Mouse (Mus musculus): ENCODE measurements around the gene Fbxo10.

- no peak for TF ChIP-seq CTCF (IDR thresholded peaks at IDR 0.05; ENCODE audit: low read depth, low read length)
- TF ChIP-seq GATA1 (IDR thresholded peaks at IDR 0.05; ENCODE audit: borderline replicate concordance, low read length) = no peak
- no peak for TF ChIP-seq POLR2AphosphoS5 (IDR thresholded peaks at IDR 0.05; ENCODE audit: insufficient replicate concordance, low read depth, low read length)
Measured at GRCm38 (mm10) chr4:45046679-45047078, 37.7 kb downstream of the Fbxo10 start.
